Mouse (Mus musculus): ENCODE measurements around the gene Tmem106c.

Gene Tmem106c

GRCm38 (mm10) chr15:97954671-97955070, 9.3 kb upstream of the Tmem106c start:
- DNase-seq, result no peak

GRCm38 (mm10) chr15:97955286-97955685, 8.7 kb upstream of the Tmem106c start:
- no peak for DNase-seq

DNA sequence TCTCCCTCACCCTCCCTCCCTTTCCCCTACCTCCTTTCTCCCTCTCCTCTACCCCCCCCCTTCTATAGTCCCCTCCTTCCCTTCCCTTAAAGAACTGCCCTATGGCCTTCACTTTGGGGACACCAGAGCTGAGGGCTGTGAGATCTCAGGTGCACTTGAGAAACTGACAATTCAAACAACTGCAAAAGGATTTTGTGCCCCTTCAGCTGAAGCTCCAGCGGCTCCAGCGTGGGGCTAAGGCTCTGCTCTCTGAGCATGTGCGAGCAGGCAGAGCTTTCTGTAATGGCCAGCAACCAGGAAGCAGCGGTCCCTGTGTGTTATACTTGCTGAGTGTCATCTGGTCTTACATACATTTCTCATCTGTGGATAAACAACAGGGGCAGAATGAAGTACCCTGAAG, 8.3 kb upstream of the Tmem106c start:
- no peak for DNase-seq

DNA sequence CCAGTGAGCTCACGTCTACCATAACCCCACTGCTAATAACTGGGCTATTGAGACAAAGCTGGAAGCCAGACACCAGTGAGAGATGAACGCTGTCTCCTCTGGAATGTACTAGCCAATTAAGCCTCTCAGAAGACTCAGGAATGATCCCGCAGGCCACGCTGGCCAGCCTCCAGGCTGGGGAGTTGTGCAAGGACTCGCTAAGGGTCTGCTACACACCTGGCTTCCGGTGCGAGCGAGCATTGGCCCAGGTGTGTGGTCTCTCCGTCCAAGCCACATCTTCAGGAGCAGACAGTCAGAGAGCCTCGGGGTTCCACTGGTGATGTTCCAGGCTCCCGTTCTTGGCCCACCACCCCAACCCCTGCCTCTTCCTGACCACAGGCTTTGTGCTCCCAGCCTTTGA, 7.6 kb upstream of the Tmem106c start:
- no peak for DNase-seq

DNA sequence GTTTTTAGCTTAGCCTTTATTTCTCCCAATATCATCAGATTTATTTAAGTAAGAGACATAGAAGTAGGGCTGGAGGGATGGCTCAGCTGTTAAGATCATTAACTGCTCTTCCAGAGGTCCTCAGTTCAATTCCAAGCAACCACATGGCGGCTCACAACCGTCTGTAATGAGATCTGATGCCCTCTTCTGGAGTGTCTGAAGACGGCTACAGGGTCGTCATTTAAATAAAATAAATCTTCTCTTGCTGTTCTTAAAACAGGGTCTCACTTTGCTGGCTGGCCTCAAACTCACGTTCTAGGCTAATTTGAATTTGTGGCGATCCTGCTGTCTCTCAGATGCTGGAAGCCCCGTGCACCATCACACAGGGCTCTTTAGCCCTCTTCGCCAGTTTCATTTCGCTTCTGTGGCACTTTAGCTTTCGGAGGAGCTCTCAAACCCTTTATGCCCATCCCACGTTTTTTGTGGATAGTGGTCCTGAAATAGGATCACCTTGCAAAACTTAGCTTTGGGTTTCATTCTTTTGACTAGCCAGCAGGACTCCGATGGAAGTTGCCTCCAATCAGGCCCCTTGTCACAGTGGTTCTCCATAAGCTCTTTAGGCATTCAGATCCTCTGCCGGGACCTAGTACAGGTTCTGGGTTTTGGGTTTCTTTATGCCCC, 541 bp upstream of the Tmem106c start:
- no peak for DNase-seq

GRCm38 (mm10) chr15:97964836-97965187, 812 bp downstream of the Tmem106c start:
- DNase-seq, result no peak

DNA sequence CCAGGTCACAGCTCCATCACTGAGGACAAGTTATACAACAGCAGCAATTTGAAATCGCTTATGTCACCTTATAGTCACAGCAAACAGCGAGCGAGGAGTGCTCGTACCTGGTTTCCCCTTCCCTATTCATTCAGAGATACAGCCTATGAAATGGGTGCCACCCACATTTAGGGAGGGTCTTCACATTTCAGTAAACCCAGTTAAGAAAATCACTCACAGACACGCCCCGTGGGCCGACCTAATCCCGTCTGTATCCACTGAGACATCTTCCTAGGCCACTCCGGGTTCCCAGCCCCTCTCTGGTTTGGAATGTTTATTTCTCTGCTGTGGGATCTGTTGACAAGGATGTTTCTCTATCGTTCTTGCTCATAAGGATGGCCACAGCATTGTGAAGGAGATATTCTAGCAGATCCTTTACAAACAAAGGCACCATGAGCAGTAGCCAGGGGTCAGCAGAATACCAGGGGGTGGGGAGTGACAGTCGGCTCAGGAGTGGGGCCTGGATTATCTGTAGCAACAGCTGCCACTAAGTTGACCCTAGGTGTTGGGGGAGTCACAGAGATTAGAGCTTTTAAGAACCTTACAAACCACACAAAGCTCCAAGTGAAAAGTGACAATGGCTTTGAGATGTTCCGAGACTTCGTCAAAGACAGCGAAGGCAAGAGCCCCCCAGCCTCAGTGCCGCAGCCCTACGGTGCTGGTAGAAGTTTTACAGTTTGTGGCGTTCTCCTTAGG, 1.5 kb downstream of the Tmem106c start:
- no peak for DNase-seq

DNA sequence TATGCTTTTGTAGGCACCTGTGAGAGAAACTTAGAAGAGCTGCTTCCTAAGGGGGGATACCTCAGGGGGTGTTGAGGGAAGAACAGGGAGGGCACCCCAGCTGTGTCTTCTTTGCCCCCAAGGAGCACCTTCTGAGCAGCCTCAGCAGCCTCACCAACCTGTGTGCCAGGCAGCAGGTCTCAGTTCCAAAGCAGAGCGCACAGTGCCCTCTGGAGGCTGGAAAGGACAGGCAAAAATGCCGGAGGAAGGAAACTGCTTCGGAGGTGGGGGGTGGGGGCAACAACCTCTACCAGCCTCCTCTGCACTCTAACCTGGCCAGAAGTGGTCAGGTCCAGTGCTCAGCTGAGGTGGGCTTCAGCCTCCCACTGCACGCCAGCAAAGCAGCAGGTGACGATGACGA, 6.3 kb downstream of the Tmem106c start:
- DNase-seq, result no peak

- no peak for DNase-seq
Measured at GRCm38 (mm10) chr15:97972580-97972979, 8.6 kb downstream of the Tmem106c start.

DNA sequence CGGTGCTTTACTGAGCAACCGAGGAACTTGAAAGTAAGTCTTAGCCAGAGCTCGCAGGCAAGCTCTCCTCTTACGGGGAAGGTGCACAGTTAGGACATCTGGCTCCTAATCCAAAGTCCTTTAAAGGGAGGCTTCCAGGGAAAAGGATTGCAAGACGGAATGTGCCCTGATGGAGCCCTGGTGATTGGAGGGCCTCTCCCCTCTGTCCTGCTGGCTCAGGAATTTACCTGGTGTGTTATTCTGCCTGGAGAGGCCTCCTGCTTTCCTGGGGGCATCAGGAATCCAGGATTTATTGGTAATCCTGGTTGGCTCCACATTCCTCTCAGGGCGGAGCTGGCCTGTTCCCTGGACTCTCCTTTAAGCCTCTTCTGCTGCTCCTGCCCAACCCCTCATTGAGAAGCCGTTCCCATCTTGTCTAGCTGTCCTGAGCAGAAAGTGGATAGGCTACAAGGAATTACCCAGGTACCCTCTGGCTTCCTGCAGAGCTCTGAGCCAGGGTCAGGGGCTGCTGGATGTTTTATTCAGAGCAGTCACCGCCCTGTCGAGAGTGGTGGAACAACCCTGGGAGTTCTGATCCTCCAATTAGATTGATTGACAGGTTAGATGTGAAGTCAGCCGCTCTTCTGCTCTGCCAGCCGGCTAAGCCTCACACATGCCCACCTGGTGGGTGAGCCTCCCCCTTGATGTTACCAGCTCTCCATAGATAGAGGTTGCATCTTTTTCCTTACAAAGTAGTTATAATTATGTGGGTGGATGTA, 9.4 kb downstream of the Tmem106c start:
- no peak for DNase-seq

DNA sequence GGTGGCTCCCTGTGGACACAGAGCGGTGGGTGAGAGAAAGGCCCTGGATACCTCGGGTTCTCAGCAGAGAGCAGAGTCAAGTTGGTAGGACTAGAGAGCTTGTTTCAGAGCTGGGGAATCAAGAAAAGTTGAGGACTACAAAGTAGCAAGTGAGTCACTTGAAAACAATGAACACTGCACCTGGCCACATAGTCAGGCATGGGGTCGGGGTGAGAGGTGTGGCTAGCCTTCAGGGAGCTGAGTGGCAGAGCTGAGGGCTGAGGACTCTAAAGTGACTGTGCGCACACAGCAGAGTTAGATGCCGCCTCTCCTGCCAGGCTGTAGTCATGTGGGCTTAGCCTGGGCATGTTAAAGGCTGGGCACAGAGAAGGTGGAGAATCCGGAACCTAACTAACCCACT, 17.6 kb downstream of the Tmem106c start:
- no peak for DNase-seq

DNA sequence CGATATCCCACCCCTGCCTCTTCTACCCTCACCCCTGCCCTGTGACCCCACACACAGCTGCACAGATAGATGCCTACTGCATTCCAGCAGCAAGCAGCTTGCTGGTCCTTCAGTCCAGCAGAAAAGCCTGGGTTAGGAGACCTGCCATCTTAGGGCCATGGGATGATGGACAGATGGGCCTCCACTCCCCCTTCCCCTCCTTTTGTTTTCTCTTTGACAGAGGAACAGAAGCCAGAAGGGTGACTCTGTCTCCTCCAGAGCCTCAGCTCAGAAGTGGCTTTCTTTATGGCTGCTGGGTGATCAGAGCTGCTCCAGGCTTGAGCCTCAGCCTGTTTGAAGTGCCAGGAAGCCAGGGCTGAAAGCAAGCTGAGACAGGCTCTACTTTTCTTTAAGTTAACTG, 25.5 kb downstream of the Tmem106c start:
- DNase-seq, result no peak

- no peak for DNase-seq
Measured at GRCm38 (mm10) chr15:97990124-97990523, 26.1 kb downstream of the Tmem106c start.

DNA sequence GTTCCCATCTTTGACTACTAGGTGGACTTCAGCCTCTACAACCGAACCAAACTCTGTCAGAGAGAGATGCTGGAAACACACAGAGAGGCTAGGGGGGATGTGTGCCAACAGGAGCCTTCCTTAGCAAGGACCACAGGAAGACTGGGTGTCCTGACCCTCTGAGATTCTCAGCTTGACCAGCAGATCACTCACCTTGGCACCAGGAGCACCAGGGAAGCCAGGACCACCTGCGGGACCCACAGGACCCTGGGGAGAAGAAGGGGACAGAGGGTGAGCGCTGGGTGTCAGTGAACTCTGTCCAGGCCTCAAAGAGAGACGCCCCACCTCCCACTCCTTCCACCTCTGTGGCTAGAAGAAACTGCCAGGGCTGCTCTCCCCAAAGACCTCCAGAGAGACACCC, 26.7 kb downstream of the Tmem106c start:
- no peak for DNase-seq

- no peak for DNase-seq
Measured at GRCm38 (mm10) chr15:97991285-97991895, 27.4 kb downstream of the Tmem106c start.

GRCm38 (mm10) chr15:97992027-97992711, 28.2 kb downstream of the Tmem106c start:
- DNase-seq, result no peak

DNA sequence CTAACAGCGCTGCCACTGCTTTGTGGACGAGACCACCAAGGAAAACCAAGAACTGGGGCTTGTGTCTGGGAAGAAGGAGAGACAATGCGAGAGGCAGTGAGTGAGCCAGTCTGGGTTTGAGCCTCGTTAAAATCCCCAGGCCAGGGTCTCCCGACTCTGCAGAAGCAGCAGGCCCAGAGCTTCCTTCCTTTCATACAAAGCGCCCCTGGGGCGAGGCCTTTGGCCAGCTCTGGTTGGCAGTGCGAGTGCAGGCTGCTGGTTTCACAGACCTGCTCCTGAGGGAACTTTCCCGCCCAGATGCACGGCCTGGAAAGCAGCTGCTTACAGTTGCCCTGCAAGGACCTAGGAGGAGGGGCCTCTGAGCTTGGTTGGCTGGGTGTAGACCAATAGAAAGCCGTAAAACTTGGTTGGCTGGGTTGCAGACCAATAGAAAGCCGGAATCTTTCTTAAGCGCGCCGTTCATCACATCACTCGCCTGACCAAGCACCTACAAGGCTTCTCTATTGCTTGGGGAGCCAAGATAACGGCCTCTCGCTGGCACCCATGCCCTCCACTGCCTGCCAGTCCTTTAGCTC, 28.8 kb downstream of the Tmem106c start:
- DNase-seq, result peak; percentile 64

DNA sequence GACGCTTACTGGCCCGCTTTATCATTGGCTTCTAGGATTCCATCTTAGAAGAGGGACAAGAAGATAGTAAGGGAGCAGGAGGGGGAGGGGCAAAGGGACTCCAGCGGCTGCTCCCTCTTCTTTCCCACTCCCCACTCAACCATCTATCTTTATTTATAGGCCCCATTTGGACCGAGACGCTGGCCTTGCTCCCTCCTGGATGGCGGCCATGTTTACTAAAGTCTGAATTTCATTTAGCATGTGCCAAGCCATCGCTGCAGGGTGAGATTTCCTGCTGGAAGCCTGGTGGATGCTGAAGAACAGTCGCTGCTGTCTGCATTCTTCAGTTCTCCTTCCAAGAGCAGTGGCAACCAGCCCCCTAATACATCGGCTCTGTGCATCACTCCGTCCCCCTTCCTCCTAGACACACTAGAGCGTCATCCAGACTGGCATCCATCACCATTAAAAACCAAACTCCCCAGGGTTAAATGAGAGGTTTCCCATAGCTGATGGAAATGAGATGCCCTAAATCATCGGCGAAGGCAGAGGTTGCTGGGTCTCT, 32.8 kb downstream of the Tmem106c start:
- DNase-seq, result peak; percentile 28

GRCm38 (mm10) chr15:97999546-97999945, 35.5 kb downstream of the Tmem106c start:
- DNase-seq, result no peak

DNA sequence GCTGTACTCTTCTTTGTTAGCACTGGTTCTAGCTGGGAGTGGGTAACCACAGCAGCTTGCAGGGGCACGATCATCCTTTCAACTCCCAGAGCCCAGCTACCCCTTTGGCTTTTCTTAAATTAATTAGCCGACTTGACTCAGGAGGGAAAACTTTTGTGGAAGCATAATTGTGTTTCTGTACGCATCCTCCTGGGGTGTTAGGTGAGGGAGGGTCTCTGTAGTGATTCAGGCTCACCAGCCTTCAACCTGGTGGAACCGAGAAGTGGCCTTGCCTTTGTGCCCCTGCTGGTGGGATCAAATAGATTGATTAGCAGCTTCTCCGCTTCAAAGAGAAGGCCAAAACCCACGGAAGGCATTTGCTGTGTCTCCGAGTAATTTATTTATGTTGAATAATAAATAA, 36.0 kb downstream of the Tmem106c start:
- no peak for DNase-seq

- no peak for DNase-seq
Measured at GRCm38 (mm10) chr15:98001321-98002112, 37.5 kb downstream of the Tmem106c start.

All from right cerebral cortex, postnatal 25 days (tissue).